In the genomic region with DNA sequence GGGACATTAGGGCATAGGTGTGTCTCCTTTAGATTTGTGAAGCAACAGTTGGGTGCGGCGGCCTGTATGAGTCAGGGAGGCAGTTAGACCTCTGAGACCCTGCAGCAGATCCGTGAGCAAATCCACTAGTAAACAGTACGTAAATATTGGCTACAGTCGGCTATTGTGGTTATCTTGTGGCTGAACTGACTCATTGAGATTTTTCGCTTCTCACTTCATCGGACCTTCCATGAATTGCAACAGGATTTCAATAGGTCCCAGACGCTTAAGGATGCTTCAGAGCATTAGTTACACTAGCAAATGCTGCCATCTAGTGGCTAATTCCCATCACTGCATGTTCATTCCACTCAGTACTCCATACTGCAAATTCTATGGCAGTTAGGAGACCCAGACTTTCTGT, we compare ENCODE assay signal across 8 mouse cellular contexts.
DNase-seq lines count a peak whose midpoint lies in the region; ATAC-seq and TF ChIP-seq lines count a peak whose summit lies in the region.

No protein-coding gene starts in this region.

- WGBS in kidney, adult 2 months: 35% methylated on average over 8 of the region's 8 CpGs
- 40% methylated on average over 8 of the region's 8 CpGs for WGBS in midbrain, embryonic 16.5 days
- 32% methylated on average over 8 of the region's 8 CpGs for WGBS in stomach, embryonic 15.5 days

- no peak overlapping the region for H3K9ac ChIP-seq in midbrain, embryonic 16.5 days (ENCODE audit: low read depth, low read length)
- no peak overlapping the region for H3K9ac ChIP-seq in stomach, embryonic 15.5 days

- no peak overlapping the region for H3K4me3 ChIP-seq in kidney, adult 2 months (ENCODE audit: insufficient read depth, low read depth, low read length)
- no peak overlapping the region for H3K4me3 ChIP-seq in midbrain, embryonic 16.5 days (ENCODE audit: low read depth, low read length)
- no peak overlapping the region for H3K4me3 ChIP-seq in stomach, embryonic 15.5 days (replicated peaks)

- intact Hi-C loops in gastrocnemius, postnatal 14 days (cut with DNase I; ENCODE audit: low total_unique reads): loop anchor here (10.0 kb wide), 1 partner anchor 1535 kb away; no protein-coding TSS in a partner anchor
- intact Hi-C loops in left cerebral cortex, postnatal 4 days (cut with DNase I): loop anchor here (5.0 kb wide), 3 partner anchors 152 to 1537 kb away; no protein-coding TSS in a partner anchor

- no peaks in the 10 kb centered on the region for H3K4me1 ChIP-seq in kidney, adult 2 months (ENCODE audit: control insufficient read depth, insufficient read depth, low read length)
- no peaks in the 10 kb centered on the region for H3K4me1 ChIP-seq in midbrain, embryonic 16.5 days (ENCODE audit: control insufficient read depth, insufficient read depth, low read length)
- H3K4me1 ChIP-seq in stomach, embryonic 15.5 days: no peaks in the 10 kb centered on the region

- peak; percentile 97 for ATAC-seq in midbrain, embryonic 16.5 days
- ATAC-seq in stomach, embryonic 15.5 days (ENCODE audit: insufficient read depth, low FRiP score, low read depth): peak; percentile 82; the same call in 1 of the 2 replicates

- no peaks in the 10 kb centered on the region for H3K9me3 ChIP-seq in midbrain, embryonic 16.5 days (replicated peaks; ENCODE audit: control insufficient read depth, low read length, poor library complexity, severe bottlenecking)
- no peaks in the 10 kb centered on the region for H3K9me3 ChIP-seq in stomach, embryonic 15.5 days

- no peak overlapping the region for H3K4me2 ChIP-seq in midbrain, embryonic 16.5 days (ENCODE audit: low read length)
- H3K4me2 ChIP-seq in stomach, embryonic 15.5 days: no peak overlapping the region

- peak; percentile 99 for DNase-seq in 3T3-L1 (ENCODE audit: low read depth, low spot score)
- DNase-seq in adipocyte (ENCODE audit: low spot score): peak; percentile 81
- peak; percentile 91 for DNase-seq in embryo, embryonic 10.5 days (ENCODE audit: low spot score)
- peak; percentile 48 for DNase-seq in gastrocnemius, postnatal 14 days
- DNase-seq in kidney, adult 2 months: peak; percentile 60
- DNase-seq in left cerebral cortex, postnatal 4 days: peak; percentile 60

- H3K27ac ChIP-seq in kidney, adult 2 months (ENCODE audit: insufficient read depth, low read depth, low read length): no peak overlapping the region
- no peak overlapping the region for H3K27ac ChIP-seq in midbrain, embryonic 16.5 days (ENCODE audit: low read length)
- H3K27ac ChIP-seq in stomach, embryonic 15.5 days: no peak overlapping the region

- no peaks in the 10 kb centered on the region for H3K27me3 ChIP-seq in kidney, adult 2 months (replicated peaks; ENCODE audit: control insufficient read depth, insufficient read depth, low read length)
- H3K27me3 ChIP-seq in midbrain, embryonic 16.5 days (ENCODE audit: control insufficient read depth, insufficient read depth, low read depth, low read length): no peaks in the 10 kb centered on the region
- no peaks in the 10 kb centered on the region for H3K27me3 ChIP-seq in stomach, embryonic 15.5 days (replicated peaks)

- H3K36me3 ChIP-seq in kidney, adult 2 months (ENCODE audit: control insufficient read depth, insufficient read depth, low read length): no peaks in the 10 kb centered on the region
- no peaks in the 10 kb centered on the region for H3K36me3 ChIP-seq in midbrain, embryonic 16.5 days (ENCODE audit: control insufficient read depth, insufficient read depth, low read length)
- H3K36me3 ChIP-seq in stomach, embryonic 15.5 days: no peaks in the 10 kb centered on the region

- peak; percentile 24; the same call in 1 of the 2 replicates for TF ChIP-seq CTCF in kidney, adult 2 months (conservative IDR thresholded peaks at IDR 0.05; ENCODE audit: insufficient read depth, insufficient read length, low read depth, low read length)

- TF ChIP-seq POLR2A in kidney, adult 2 months (IDR thresholded peaks at IDR 0.05; ENCODE audit: low read depth, low read length): no peak

Comparison
In these comparisons a context has a peak if more than half of its experiments do, and no peak if none do; other contexts are left out.
1. DNase-seq: peak in every context shown above with its lines; median percentile 99 in 3T3-L1; 91 in embryo, embryonic 10.5 days; 81 in adipocyte; 60 in kidney, adult 2 months; 60 in left cerebral cortex, postnatal 4 days; 48 in gastrocnemius, postnatal 14 days.